Mouse (Mus musculus): ENCODE results near the gene Usp43. TPM values are rescaled to one million over a fixed set of nuclear protein-coding genes. Genes with fewer than 3 reads are reported as not detected.

Gene Usp43
- polyA plus RNA-seq, 1 experiment from 2014 or later: 4.5 TPM

DNA sequence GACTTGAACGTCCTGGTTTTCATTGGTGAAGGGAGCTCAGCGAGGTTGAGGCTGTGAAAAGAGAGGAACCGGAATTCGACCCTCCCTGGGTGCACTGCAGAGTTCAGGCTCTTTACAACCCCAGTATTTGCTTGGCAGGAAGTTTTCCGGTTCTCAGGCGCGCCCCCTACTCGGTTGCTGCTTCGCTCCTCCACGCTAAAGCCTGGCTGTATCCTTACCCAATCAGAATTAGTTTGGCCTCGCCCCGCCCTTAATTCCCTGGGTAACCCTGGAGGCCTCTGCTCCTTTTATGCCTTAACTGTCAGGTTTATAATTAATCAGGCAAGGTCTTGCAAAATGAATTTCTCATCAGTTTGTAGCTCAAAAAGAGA lies 787 bp upstream of the Usp43 start:
- DNase-seq: peak; percentile 93
- WGBS: under 1% methylated on average over 12 of the region's 12 CpGs
- H3K9me3 ChIP-seq (ENCODE audit: low read depth, low read length): no peaks in the 10 kb centered on the region
- peak; percentile 85 for ATAC-seq (ENCODE audit: insufficient read depth)
- H3K4me2 ChIP-seq: peak overlapping the region; percentile 100
- H3K36me3 ChIP-seq (ENCODE audit: insufficient read depth): no peaks in the 10 kb centered on the region
- peak overlapping the region; percentile 89 for H3K27ac ChIP-seq (ENCODE audit: low read depth)
- peak; percentile 43 for TF ChIP-seq CTCF (IDR thresholded peaks at IDR 0.05; ENCODE audit: low read depth)
- H3K27me3 ChIP-seq (ENCODE audit: insufficient read depth, low read length): peaks cover 23% of the 10 kb centered on the region
- peak overlapping the region; percentile 58; the same call in 1 of the 2 replicates for H3K9ac ChIP-seq
- H3K4me3 ChIP-seq (ENCODE audit: low read depth, low read length): peak overlapping the region; percentile 67
- H3K4me1 ChIP-seq (ENCODE audit: insufficient read depth): no peaks in the 10 kb centered on the region

GRCm38 (mm10) chr11:67921091-67921826 lies 694 bp downstream of the Usp43 start:
- peak overlapping the region; percentile 89 for H3K27ac ChIP-seq (ENCODE audit: low read depth)
- H3K27me3 ChIP-seq (ENCODE audit: insufficient read depth, low read length): peaks cover 23% of the 10 kb centered on the region
- ATAC-seq (ENCODE audit: insufficient read depth) (peak; percentile 45; the same call in 1 of the 2 replicates), DNase-seq (peak; percentile 64)
- no peaks in the 10 kb centered on the region for H3K9me3 ChIP-seq (ENCODE audit: low read depth, low read length)
- H3K4me2 ChIP-seq: peak overlapping the region; percentile 100
- no peak for TF ChIP-seq CTCF (IDR thresholded peaks at IDR 0.05; ENCODE audit: low read depth)
- 1% methylated on average over 47 of the region's 47 CpGs for WGBS
- H3K36me3 ChIP-seq (ENCODE audit: insufficient read depth): no peaks in the 10 kb centered on the region
- peak overlapping the region; percentile 58 for H3K9ac ChIP-seq
- H3K4me3 ChIP-seq (ENCODE audit: low read depth, low read length): peak overlapping the region; percentile 67
- H3K4me1 ChIP-seq (ENCODE audit: insufficient read depth): no peaks in the 10 kb centered on the region

DNA sequence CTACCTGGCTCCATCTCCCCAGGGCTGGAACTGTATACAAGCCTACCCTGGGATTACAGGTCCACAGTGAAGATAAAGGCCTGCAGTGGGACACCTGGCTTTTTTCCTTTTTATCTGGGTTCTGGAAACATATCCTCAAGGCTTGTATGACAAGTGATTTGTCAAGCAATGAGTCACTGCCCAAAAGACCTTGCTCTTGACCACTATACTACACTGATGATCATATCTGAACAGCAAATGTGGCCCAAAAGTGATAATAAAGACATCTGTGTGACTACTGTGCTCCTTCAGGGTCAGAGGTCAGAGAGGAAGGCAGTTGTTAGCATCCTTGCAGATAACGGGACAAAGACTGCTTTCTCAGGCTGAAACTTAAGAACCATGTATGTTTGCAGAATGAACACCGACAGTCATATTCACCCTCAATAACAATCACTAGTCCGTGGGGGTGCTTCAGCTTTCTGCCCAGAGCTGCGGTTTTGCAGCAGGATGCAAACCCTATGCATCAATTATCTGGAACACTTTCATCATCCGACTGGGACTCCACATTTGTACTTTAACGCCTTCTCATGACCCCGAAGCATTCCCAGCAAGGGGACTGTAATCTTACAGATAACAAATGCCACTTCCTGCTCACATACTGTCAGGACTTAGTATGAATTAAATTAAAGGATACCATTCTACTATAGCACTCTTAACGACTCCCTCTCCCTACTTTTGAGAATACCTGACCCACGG lies 1.6 kb downstream of the Usp43 start:
- H3K4me1 ChIP-seq (ENCODE audit: insufficient read depth): no peaks in the 10 kb centered on the region
- H3K36me3 ChIP-seq (ENCODE audit: insufficient read depth): no peaks in the 10 kb centered on the region
- TF ChIP-seq CTCF (IDR thresholded peaks at IDR 0.05; ENCODE audit: low read depth): no peak
- DNase-seq (no peak), ATAC-seq (ENCODE audit: insufficient read depth) (no peak)
- H3K9ac ChIP-seq: no peak overlapping the region
- peak overlapping the region; percentile 67 for H3K4me3 ChIP-seq (ENCODE audit: low read depth, low read length)
- peak overlapping the region; percentile 100 for H3K4me2 ChIP-seq
- peaks cover 23% of the 10 kb centered on the region for H3K27me3 ChIP-seq (ENCODE audit: insufficient read depth, low read length)
- WGBS: 19% methylated on average over 9 of the region's 9 CpGs
- no peaks in the 10 kb centered on the region for H3K9me3 ChIP-seq (ENCODE audit: low read depth, low read length)
- H3K27ac ChIP-seq (ENCODE audit: low read depth): no peak overlapping the region

DNA sequence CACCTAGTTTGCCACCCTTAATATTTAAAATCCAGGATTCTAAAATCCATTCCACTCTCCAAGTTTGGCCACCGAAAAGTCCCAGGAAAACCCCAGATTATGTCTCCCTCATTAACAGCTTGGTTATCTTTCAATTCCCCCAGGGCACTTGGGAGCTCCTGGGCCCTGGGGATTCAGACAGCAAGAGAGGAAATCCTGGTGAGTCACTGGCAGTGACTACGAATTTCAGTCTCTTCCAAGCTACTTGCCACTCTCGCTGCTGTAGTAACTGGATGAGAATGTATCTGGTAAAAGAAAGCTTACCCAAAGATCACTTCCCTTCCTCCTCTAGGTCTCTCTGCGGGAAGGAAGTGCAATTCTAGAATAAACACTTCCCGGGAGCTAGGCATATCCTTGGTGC lies 2.4 kb downstream of the Usp43 start:
- Histone ChIP-seq H3K4me2 (no peak overlapping the region), H3K27ac (ENCODE audit: low read depth) (no peak overlapping the region)
- TF ChIP-seq CTCF (IDR thresholded peaks at IDR 0.05; ENCODE audit: low read depth): no peak

DNA sequence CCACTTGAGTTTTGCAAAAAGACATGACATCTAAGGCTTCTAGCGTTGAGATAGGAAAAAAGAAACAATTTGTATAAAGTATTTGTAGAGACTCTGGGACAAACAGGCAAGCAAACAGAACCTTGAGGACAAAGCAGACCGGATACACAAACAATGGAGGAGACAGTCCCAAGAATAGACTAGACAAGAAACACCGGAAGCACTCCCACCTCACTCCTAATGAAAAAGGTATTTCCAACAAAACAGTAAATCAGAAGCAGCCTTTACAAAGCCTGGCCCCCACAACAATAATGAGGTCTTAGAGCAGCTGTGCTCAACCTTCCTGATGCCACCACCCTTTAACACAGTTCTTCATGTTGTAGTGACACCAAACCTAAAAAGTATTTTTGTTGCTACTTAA lies 4.8 kb downstream of the Usp43 start:
- DNase-seq: no peak
- TF ChIP-seq CTCF (IDR thresholded peaks at IDR 0.05; ENCODE audit: low read depth): no peak
- no peaks in the 10 kb centered on the region for H3K9me3 ChIP-seq (ENCODE audit: low read depth, low read length)
- H3K4me3 ChIP-seq (ENCODE audit: low read depth, low read length): no peak overlapping the region
- ATAC-seq (ENCODE audit: insufficient read depth): no peak
- H3K9ac ChIP-seq: no peak overlapping the region
- H3K36me3 ChIP-seq (ENCODE audit: insufficient read depth): no peaks in the 10 kb centered on the region
- no peaks in the 10 kb centered on the region for H3K4me1 ChIP-seq (ENCODE audit: insufficient read depth)
- WGBS: 81% methylated on average over 3 of the region's 3 CpGs
- no peak overlapping the region for H3K27ac ChIP-seq (ENCODE audit: low read depth)
- H3K27me3 ChIP-seq (ENCODE audit: insufficient read depth, low read length): peaks cover 22% of the 10 kb centered on the region
- H3K4me2 ChIP-seq: no peak overlapping the region

More for the DNA sequence above, 2.4 kb downstream of the Usp43 start:
- Histone ChIP-seq H3K4me1 (ENCODE audit: insufficient read depth) (no peaks in the 10 kb centered on the region), H3K9me3 (ENCODE audit: low read depth, low read length) (no peaks in the 10 kb centered on the region), H3K9ac (no peak overlapping the region), H3K36me3 (ENCODE audit: insufficient read depth) (no peaks in the 10 kb centered on the region), H3K4me3 (ENCODE audit: low read depth, low read length) (no peak overlapping the region), H3K27me3 (ENCODE audit: insufficient read depth, low read length) (peaks cover 23% of the 10 kb centered on the region)
- 52% methylated on average over 5 of the region's 5 CpGs for WGBS
- ATAC-seq (ENCODE audit: insufficient read depth) (no peak), DNase-seq (no peak)

DNA sequence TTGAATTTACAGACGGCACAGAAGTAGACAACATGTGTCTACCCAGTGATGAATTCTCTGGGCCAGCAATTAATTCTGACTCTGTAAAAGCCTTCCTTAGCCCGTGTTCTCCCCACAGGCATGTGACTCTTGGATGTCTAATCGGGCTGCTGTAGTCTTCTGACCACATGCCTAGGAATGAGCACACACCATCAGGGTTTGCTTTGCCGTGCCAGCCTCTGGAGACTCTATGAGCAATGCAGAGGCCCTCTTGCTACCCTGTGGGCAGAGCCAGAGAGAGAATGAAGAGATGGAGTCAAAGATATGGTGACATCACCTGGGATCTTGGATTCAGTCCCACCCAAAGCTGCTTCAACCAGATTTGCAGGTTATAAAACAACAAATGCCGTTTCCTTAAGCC lies 10.9 kb downstream of the Usp43 start:
- no peak for ATAC-seq (ENCODE audit: insufficient read depth)
- Histone ChIP-seq H3K36me3 (ENCODE audit: insufficient read depth) (no peaks in the 10 kb centered on the region), H3K9me3 (ENCODE audit: low read depth, low read length) (no peaks in the 10 kb centered on the region), H3K27me3 (ENCODE audit: insufficient read depth, low read length) (no peaks in the 10 kb centered on the region), H3K4me3 (ENCODE audit: low read depth, low read length) (no peak overlapping the region), H3K9ac (no peak overlapping the region), H3K4me1 (ENCODE audit: insufficient read depth) (no peaks in the 10 kb centered on the region), H3K27ac (ENCODE audit: low read depth) (no peak overlapping the region), H3K4me2 (no peak overlapping the region)
- no peak for TF ChIP-seq CTCF (IDR thresholded peaks at IDR 0.05; ENCODE audit: low read depth)
- no peak for DNase-seq
- WGBS: 81% methylated on average over 5 of the region's 5 CpGs

DNA sequence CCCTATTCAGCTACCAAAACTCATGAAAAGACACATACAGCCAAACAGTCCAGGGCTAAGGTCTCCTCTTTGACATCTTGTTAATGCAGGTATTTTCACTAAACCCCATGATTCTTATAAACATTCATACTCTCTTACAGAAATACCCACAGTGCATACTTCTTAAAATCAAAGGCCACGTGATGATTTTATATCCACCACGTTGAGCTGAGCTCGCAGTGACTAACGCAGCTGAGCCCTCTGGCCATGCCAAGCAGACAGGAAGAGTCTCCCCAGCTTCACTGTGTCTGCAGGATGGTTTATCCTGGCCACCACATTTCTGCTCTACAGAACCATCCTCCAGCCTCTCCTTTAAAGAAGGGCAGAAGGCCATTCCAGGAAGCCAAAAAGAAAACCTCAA lies 18.2 kb downstream of the Usp43 start:
- Histone ChIP-seq H3K4me1 (ENCODE audit: insufficient read depth) (no peaks in the 10 kb centered on the region), H3K4me2 (no peak overlapping the region), H3K27ac (ENCODE audit: low read depth) (no peak overlapping the region), H3K27me3 (ENCODE audit: insufficient read depth, low read length) (no peaks in the 10 kb centered on the region), H3K36me3 (ENCODE audit: insufficient read depth) (no peaks in the 10 kb centered on the region), H3K4me3 (ENCODE audit: low read depth, low read length) (no peak overlapping the region), H3K9me3 (ENCODE audit: low read depth, low read length) (no peaks in the 10 kb centered on the region), H3K9ac (no peak overlapping the region)
- ATAC-seq (ENCODE audit: insufficient read depth): no peak
- no peak for DNase-seq
- 82% methylated on average over 4 of the region's 4 CpGs for WGBS
- TF ChIP-seq CTCF (IDR thresholded peaks at IDR 0.05; ENCODE audit: low read depth): no peak
